Mouse (Mus musculus) heart, postnatal 0 days (tissue): ENCODE measurements around the gene Tnrc6c. TPM values are rescaled to one million over a fixed set of nuclear protein-coding genes. Genes with fewer than 3 reads are reported as not detected.

Source experiments
- ATAC-seq: fragments of 200-750 bp; cut with Nextera tagmentation; 2 replicates; pipeline ENCODE4 v1.8.0; 2017; ENCODE audit warnings: low read depth, moderate number of reproducible peaks, moderate library complexity; ENCODE audit not compliant: insufficient read depth
- DNase-seq: peaks from one replicate; pipeline ENCODE4 v3.0.0-alpha.2; 2016; ENCODE audit warnings: low spot score
- H3K27ac ChIP-seq: fragments of 300-500 bp; sonication (generic); 2 replicates; pipeline ENCODE4 v1.5.1; 2014; ENCODE audit warnings: low read depth, mild to moderate bottlenecking
- H3K27me3 ChIP-seq: fragments of 300-500 bp; sonication (generic); 2 replicates; pipeline ENCODE4 v1.6.1; 2014; ENCODE audit warnings: low read length, mixed read lengths; ENCODE audit not compliant: control insufficient read depth, insufficient read depth
- H3K36me3 ChIP-seq: fragments of 300-500 bp; sonication (generic); replicated peaks from 2 replicates; pipeline ENCODE4 v1.6.1; 2014; ENCODE audit warnings: low read length, mixed read lengths; ENCODE audit not compliant: control insufficient read depth, insufficient read depth
- H3K4me1 ChIP-seq: fragments of 300-500 bp; sonication (generic); 2 replicates; pipeline ENCODE4 v1.6.1; 2014; ENCODE audit warnings: antibody characterized with exemption; ENCODE audit not compliant: control insufficient read depth, insufficient read depth
- H3K4me2 ChIP-seq: fragments of 300-500 bp; sonication (generic); 2 replicates; pipeline ENCODE4 v1.6.1; 2014; ENCODE audit warnings: low read depth, mild to moderate bottlenecking, low read length, moderate library complexity
- H3K4me3 ChIP-seq: fragments of 300-500 bp; sonication (generic); 2 replicates; pipeline ENCODE4 v1.5.1; 2014; ENCODE audit warnings: low read depth, low read length
- H3K9ac ChIP-seq: fragments of 300-500 bp; sonication (generic); replicated peaks from 2 replicates; pipeline ENCODE4 v1.6.1; 2014; ENCODE audit warnings: low read depth, low read length, mixed read lengths
- H3K9me3 ChIP-seq: fragments of 300-500 bp; sonication (generic); replicated peaks from 2 replicates; pipeline ENCODE4 v1.6.1; 2016; ENCODE audit warnings: low read length; ENCODE audit not compliant: control insufficient read depth
- CTCF ChIP-seq: IDR thresholded peaks from 2 replicates; pipeline ENCODE4 v1.5.1; 2016; ENCODE audit warnings: antibody characterized with exemption, control low read depth, low read depth
- EP300 ChIP-seq: IDR thresholded peaks from 2 replicates; pipeline ENCODE4 v1.6.1; 2016; ENCODE audit warnings: antibody characterized with exemption, low read depth
- WGBS: fragments of 180-500 bp; shearing (Covaris S2); extraction: QIAGEN DNeasy Blood & Tissue Kit; methylation state at CpG from one replicate; pipeline ENCODE4 v1.1.7; 2014; 5-methylcytosine and 5-hydroxymethylcytosine counted together
- polyA plus RNA-seq: library from polyadenylated mRNA; unstranded; fragments of >200 nt; fragmentation: Nextera tagmentation; extraction: Ambion mirVana; gene quantifications from 2 replicates; pipeline ENCODE4 v1.2.1, GENCODE M21; 2015
- total RNA-seq: library from RNA; depleted of rRNA; stranded (reverse); fragments of >200 nt; gene quantifications from 2 replicates; pipeline ENCODE4 v1.2.3, GENCODE M21; 2014; ENCODE audit warnings: low replicate concordance; rRNA removed

Gene Tnrc6c
- total RNA-seq, result 24.2 and 24.4 TPM in 2 replicates
- polyA plus RNA-seq, result 6.2 and 6.8 TPM in 2 replicates

DNA sequence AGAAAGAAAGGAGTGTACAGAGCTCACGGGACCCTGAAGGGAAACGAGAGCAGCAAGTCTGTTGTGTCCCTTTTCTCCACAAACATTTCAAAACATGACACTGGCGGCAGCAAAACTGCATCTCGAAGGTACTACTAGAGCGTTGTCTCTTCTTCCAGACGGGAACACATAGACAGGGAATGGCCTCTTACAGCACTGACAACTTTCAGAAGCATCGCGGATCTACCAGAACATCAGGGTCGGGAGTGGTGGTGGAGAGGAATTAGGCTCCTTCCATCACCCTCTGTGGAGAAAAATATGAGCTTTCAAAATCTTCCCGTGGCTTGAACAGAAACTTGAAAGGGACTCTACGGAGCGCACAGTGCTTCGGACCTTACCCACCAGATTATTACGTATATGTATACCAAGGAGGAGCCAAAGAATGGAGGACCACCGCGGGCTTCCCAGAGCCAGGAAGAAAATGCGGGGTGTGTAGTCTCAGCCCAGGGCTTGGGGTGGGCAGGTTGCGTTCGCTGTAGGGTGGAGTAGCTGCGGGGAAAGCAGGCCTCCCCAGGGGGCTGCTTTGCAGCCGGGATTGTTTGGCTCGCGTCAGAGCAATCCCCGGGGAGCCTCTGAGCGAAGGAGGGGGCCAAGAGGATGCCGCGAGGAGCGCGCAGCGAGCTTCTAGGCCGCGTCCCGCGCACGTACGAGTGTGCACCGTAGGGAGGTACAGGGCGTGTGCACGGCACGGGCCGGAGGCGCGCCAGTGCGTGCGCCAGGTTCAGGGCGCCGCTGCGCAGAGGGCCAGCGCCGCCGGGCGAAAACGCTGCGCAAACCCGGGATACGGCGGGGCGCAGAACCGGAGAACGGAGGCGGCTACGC lies at the start of gene Tnrc6c:
Tnrc6c (plus strand) TSS at position 799 of the 861 bp plus-strand sequence.
- no peaks in the 10 kb centered on the region for H3K9me3 ChIP-seq
- H3K27ac ChIP-seq, result peak within 1 kb of the TSS; percentile 97
- peak within 1 kb of the TSS; percentile 97 for H3K9ac ChIP-seq
- DNase-seq (peak; percentile 61), ATAC-seq (peak; percentile 75)
- no peak for TF ChIP-seq EP300
- TF ChIP-seq CTCF, result no peak
- H3K4me2 ChIP-seq, result peak within 1 kb of the TSS; percentile 94
- no peaks in the 10 kb centered on the region for H3K36me3 ChIP-seq
- peak within 1 kb of the TSS; percentile 93 for H3K4me3 ChIP-seq
- no peaks in the 10 kb centered on the region; the same call in 1 of the 2 replicates for H3K27me3 ChIP-seq
- under 1% methylated on average over 62 of the region's 62 CpGs for WGBS
- H3K4me1 ChIP-seq, result peaks cover 18% of the 10 kb centered on the region; the same call in 1 of the 2 replicates

DNA sequence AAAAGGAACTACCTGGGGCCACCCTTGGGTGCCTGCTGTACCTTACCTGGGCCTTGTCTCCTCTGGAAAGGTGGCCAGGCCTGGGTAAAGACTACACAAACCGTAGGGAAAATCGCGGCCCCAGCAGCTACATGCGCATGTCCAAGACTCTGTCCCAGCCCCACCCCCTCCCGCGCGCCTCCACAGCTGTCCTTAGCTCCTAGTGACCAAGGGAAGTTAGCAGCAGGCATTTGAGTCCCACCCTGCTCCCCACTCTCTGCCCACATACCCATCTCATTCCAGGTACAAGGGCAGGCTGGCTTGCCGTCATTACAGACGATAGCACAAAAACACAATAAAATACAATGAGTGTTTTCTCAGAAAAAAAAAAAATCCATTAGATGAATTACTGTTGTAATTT lies 48.0 kb upstream of the Tnrc6c start:
- TF ChIP-seq EP300 (no peak), CTCF (no peak)
- Histone ChIP-seq H3K9ac (no peak overlapping the region), H3K4me2 (peak overlapping the region; percentile 26; the same call in 1 of the 2 replicates), H3K27me3 (0 out of 2 replicates have a peak, but pooled peaks cover 7% of the 10 kb centered on the region), H3K9me3 (no peaks in the 10 kb centered on the region), H3K4me3 (no peak overlapping the region), H3K36me3 (no peaks in the 10 kb centered on the region), H3K27ac (no peak overlapping the region), H3K4me1 (peaks cover 5% of the 10 kb centered on the region; the same call in 1 of the 2 replicates)
- ATAC-seq (no peak), DNase-seq (no peak)
- 25% methylated on average over 9 of the region's 9 CpGs for WGBS

DNA sequence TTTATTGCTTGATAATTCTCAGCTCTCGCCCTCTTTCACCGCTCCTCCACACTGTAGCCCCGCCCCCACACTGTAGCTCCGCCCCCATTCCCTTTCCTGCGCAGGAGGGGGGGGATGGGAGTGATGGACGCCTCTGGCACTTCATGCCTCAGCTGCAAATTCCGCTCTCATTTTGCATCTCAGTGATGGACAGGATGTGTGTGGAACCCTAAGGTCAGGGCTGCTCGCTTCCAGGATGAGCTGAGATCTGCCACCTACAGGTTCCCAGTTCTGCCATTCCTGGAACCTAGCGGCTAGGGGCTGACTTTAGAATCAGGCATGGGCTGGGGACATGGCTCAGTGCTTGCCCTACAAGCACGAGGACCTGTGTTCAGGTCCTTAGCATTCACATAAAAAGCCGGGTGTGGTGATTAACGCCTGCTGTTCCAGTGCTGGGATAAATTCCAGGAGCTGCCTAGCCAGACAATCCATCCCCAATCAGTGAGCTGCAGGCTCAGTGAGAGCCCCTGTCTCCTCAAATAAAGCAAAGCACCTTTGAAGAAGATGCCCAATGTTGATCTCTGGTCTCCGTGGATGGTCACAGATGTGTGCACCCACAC lies 47.4 kb upstream of the Tnrc6c start:
- Histone ChIP-seq H3K9ac (no peak overlapping the region), H3K27ac (no peak overlapping the region), H3K9me3 (no peaks in the 10 kb centered on the region), H3K36me3 (no peaks in the 10 kb centered on the region), H3K4me1 (peaks cover 5% of the 10 kb centered on the region; the same call in 1 of the 2 replicates), H3K4me2 (no peak overlapping the region), H3K4me3 (no peak overlapping the region), H3K27me3 (0 out of 2 replicates have a peak, but pooled peaks cover 7% of the 10 kb centered on the region)
- DNase-seq (no peak), ATAC-seq (peak; percentile 44; the same call in 1 of the 2 replicates)
- TF ChIP-seq CTCF (no peak), EP300 (no peak)
- 10% methylated on average over 13 of the region's 13 CpGs for WGBS

DNA sequence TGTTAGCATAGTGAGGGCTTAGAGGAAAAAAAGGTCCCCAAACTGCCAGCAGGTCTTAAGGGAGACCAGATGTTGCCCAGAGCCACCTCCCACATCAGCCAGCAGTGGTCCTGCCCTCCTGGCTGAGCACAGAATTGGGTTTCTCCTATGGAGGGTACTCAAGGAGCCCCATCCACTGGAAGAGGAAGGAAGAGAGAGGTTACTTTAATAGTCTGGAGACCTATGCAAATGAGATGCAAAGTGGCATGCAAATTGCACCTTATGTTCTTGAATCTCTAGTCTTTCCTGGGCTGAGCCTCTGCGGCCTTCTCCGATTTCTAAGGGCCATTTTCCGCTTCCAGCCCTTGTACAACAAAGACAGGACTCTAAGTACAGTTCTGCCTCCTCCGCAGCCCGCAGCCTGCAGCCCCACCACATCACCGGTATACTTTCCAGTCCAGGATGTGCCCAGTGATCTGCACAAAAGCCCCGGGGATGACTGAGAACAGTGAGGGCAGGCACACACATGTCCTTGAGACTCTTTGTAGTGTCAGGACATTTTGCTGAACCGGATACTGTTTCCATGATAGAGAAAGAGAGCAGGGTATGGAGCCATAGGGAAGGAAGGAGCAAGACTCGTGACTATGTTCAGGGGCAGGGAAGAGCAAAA lies 45.8 kb upstream of the Tnrc6c start:
- Histone ChIP-seq H3K9me3 (no peaks in the 10 kb centered on the region), H3K27ac (no peak overlapping the region), H3K4me2 (no peak overlapping the region), H3K4me3 (no peak overlapping the region), H3K4me1 (peaks cover 5% of the 10 kb centered on the region; the same call in 1 of the 2 replicates), H3K27me3 (peaks cover 14% of the 10 kb centered on the region), H3K36me3 (no peaks in the 10 kb centered on the region), H3K9ac (no peak overlapping the region)
- ATAC-seq, result no peak
- no peak for DNase-seq
- TF ChIP-seq EP300 (no peak), CTCF (no peak)
- WGBS, result 66% methylated on average over 9 of the region's 9 CpGs

DNA sequence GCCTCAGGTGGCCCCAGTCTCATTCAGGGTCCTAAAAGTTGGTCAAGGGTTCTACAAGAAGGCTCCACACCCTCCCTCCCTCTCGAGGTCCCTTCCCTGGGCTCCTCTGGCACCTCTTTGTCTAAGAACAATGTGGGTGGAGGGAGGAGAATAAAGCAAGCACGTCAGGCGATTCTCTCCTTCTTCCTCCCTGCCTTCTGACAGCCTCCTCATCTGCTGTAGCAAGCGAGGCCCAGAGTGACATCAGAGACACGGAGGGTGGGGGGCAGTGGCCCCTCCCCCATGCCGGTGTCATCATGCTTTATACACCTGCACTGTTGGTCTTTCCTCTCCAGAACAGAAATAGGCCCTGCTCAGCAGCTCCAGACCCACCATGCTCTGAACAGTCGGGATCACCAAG lies 45.1 kb upstream of the Tnrc6c start:
- H3K4me1 ChIP-seq, result peaks cover 5% of the 10 kb centered on the region; the same call in 1 of the 2 replicates
- no peak overlapping the region for H3K4me2 ChIP-seq
- H3K36me3 ChIP-seq, result no peaks in the 10 kb centered on the region
- no peak for DNase-seq
- no peak overlapping the region for H3K9ac ChIP-seq
- peaks cover 15% of the 10 kb centered on the region for H3K27me3 ChIP-seq
- H3K4me3 ChIP-seq, result no peak overlapping the region
- WGBS, result 57% methylated on average over 7 of the region's 7 CpGs
- no peaks in the 10 kb centered on the region for H3K9me3 ChIP-seq
- ATAC-seq, result no peak
- TF ChIP-seq CTCF, result no peak
- no peak for TF ChIP-seq EP300
- no peak overlapping the region for H3K27ac ChIP-seq
